Mouse (Mus musculus) limb, embryonic 14.5 days (tissue): ENCODE measurements around the gene Siglecg. TPM values are rescaled to one million over a fixed set of nuclear protein-coding genes. Genes with fewer than 3 reads are reported as not detected.

ENCODE experiments used
- ATAC-seq: fragments of 200-750 bp; cut with Nextera tagmentation; 2 replicates; pipeline ENCODE4 v1.8.0; 2017; ENCODE audit warnings: low read depth, moderate number of reproducible peaks, moderate TSS enrichment; ENCODE audit not compliant: low FRiP score
- DNase-seq: peaks from one replicate; pipeline ENCODE4 v3.0.0-alpha.2; 2015; ENCODE audit warnings: low spot score
- H3K27ac ChIP-seq: fragments of 300-500 bp; sonication (generic); replicated peaks from 2 replicates; pipeline ENCODE4 v1.5.1; 2014; ENCODE audit warnings: low read depth, mild to moderate bottlenecking, low read length, moderate library complexity, mixed read lengths
- H3K27me3 ChIP-seq: fragments of 300-500 bp; sonication (generic); 2 replicates; pipeline ENCODE4 v1.6.1; 2014; ENCODE audit warnings: low read length, mixed read lengths; ENCODE audit not compliant: control insufficient read depth, insufficient read depth
- H3K36me3 ChIP-seq: fragments of 300-500 bp; sonication (generic); 2 replicates; pipeline ENCODE4 v1.6.1; 2014; ENCODE audit warnings: mild to moderate bottlenecking, low read length, moderate library complexity, mixed read lengths; ENCODE audit not compliant: control insufficient read depth, insufficient read depth
- H3K4me1 ChIP-seq: fragments of 300-500 bp; sonication (generic); 2 replicates; pipeline ENCODE4 v1.6.1; 2014; ENCODE audit warnings: antibody characterized with exemption, low read length, mixed read lengths; ENCODE audit not compliant: control insufficient read depth, insufficient read depth
- H3K4me2 ChIP-seq: fragments of 300-500 bp; sonication (generic); replicated peaks from 2 replicates; pipeline ENCODE4 v1.6.1; 2014; ENCODE audit warnings: low read depth, mild to moderate bottlenecking, low read length, moderate library complexity; ENCODE audit not compliant: severe bottlenecking
- H3K4me3 ChIP-seq: fragments of 300-500 bp; sonication (generic); replicated peaks from 2 replicates; pipeline ENCODE4 v1.5.1; 2014; ENCODE audit warnings: low read length
- H3K9ac ChIP-seq: fragments of 300-500 bp; sonication (generic); 2 replicates; pipeline ENCODE4 v1.6.1; 2014; ENCODE audit warnings: mild to moderate bottlenecking, low read depth, low read length, moderate library complexity; ENCODE audit not compliant: severe bottlenecking
- H3K9me3 ChIP-seq: fragments of 300-500 bp; sonication (generic); 2 replicates; pipeline ENCODE4 v1.6.1; 2016; ENCODE audit warnings: low read length; ENCODE audit not compliant: control insufficient read depth
- POLR2A ChIP-seq: fragments of 200-500 bp; IDR thresholded peaks from 2 replicates; pipeline ENCODE4 v1.8.0; 2012; ENCODE audit warnings: inconsistent platforms, mild to moderate bottlenecking, moderate library complexity, borderline replicate concordance; ENCODE audit not compliant: insufficient read depth, insufficient read length; ENCODE audit errors: extremely low read depth
- WGBS: fragments of 180-500 bp; shearing (Covaris S2); extraction: QIAGEN DNeasy Blood & Tissue Kit; methylation state at CpG from one replicate; pipeline ENCODE4 v1.1.7; 2014; 5-methylcytosine and 5-hydroxymethylcytosine counted together
- microRNA-seq: library from miRNA; unstranded; fragments of <30 nt; microRNA quantifications from one replicate; pipeline ENCODE4, GENCODE M21; 2016
- polyA plus RNA-seq, 2 experiments: library from polyadenylated mRNA; depleted of rRNA in 1 of 2; stranded (reverse) in 1 of 2; unstranded in 1 of 2; fragments of >200 nt; fragmentation: Nextera tagmentation in 1 of 2; extraction: Ambion mirVana in 1 of 2; gene quantifications; 2 replicates each; pipeline versions ENCODE4 v1.2.1 to v1.2.3; 2012 to 2014

Siglecg gene
- polyA plus RNA-seq, 2 experiments: 0.29 to 0.33 TPM

GRCm38 (mm10) chr7:43462851-43463250 is 54.8 kb downstream of the Siglecg start, which contains the start of gene Vsig10l:
Vsig10l (plus strand) TSS chr7:43463151.
- DNase-seq: no peak
- Histone ChIP-seq H3K27ac (no peak within 1 kb of the TSS), H3K9ac (no peak within 1 kb of the TSS), H3K4me2 (no peak within 1 kb of the TSS), H3K4me3 (no peak within 1 kb of the TSS), H3K27me3 (peaks cover 12% of the 10 kb centered on the region), H3K4me1 (0 out of 2 replicates have a peak, but pooled peaks cover 2% of the 10 kb centered on the region), H3K9me3 (no peaks in the 10 kb centered on the region), H3K36me3 (0 out of 2 replicates have a peak, but pooled peaks cover 2% of the 10 kb centered on the region)
- 60% methylated on average over 4 of the region's 4 CpGs for whole genome bisulfite sequencing
- no peak for ATAC-seq
- no peak for TF ChIP-seq POLR2A

- no peak for ATAC-seq
- WGBS: 81% methylated on average over 7 of the region's 7 CpGs
- no peak overlapping the region for H3K9ac ChIP-seq
Observed at GRCm38 (mm10) chr7:43463976-43464375, 56.0 kb downstream of the Siglecg start.

GRCm38 (mm10) chr7:43464864-43465343 is 56.9 kb downstream of the Siglecg start:
- H3K36me3 ChIP-seq: no peaks in the 10 kb centered on the region
- 0 out of 2 replicates have a peak, but pooled peaks cover 2% of the 10 kb centered on the region for H3K4me1 ChIP-seq
- no peak for ATAC-seq
- no peaks in the 10 kb centered on the region for H3K9me3 ChIP-seq
- TF ChIP-seq POLR2A: no peak
- 7% methylated on average over 33 of the region's 35 CpGs for WGBS
- H3K9ac ChIP-seq: 0 out of 2 replicates have a peak overlapping the region, but pooled peaks have one; percentile 34
- peaks cover 12% of the 10 kb centered on the region for H3K27me3 ChIP-seq
- H3K4me3 ChIP-seq: peak overlapping the region; percentile 43
- peak overlapping the region; percentile 81 for H3K4me2 ChIP-seq
- no peak for DNase-seq
- H3K27ac ChIP-seq: no peak overlapping the region

More at GRCm38 (mm10) chr7:43463976-43464375, 56.0 kb downstream of the Siglecg start:
- Histone ChIP-seq H3K27me3 (peaks cover 12% of the 10 kb centered on the region), H3K4me1 (0 out of 2 replicates have a peak, but pooled peaks cover 2% of the 10 kb centered on the region), H3K27ac (no peak overlapping the region), H3K4me3 (no peak overlapping the region), H3K4me2 (no peak overlapping the region), H3K9me3 (no peaks in the 10 kb centered on the region), H3K36me3 (no peaks in the 10 kb centered on the region)
- no peak for DNase-seq
- TF ChIP-seq POLR2A: no peak

GRCm38 (mm10) chr7:43465344-43466098 is 57.5 kb downstream of the Siglecg start:
- ATAC-seq: peak; percentile 87
- Histone ChIP-seq H3K27me3 (peaks cover 12% of the 10 kb centered on the region), H3K27ac (no peak overlapping the region), H3K4me2 (peak overlapping the region; percentile 81), H3K4me3 (peak overlapping the region; percentile 43), H3K4me1 (0 out of 2 replicates have a peak, but pooled peaks cover 2% of the 10 kb centered on the region), H3K9me3 (no peaks in the 10 kb centered on the region), H3K36me3 (no peaks in the 10 kb centered on the region), H3K9ac (peak overlapping the region; percentile 43)
- under 1% methylated on average over 32 of the region's 33 CpGs for WGBS
- DNase-seq: peak; percentile 85
- no peak for TF ChIP-seq POLR2A

GRCm38 (mm10) chr7:43466099-43466694 is 58.2 kb downstream of the Siglecg start:
- Histone ChIP-seq H3K9ac (peak overlapping the region; percentile 43), H3K27ac (no peak overlapping the region), H3K4me2 (peak overlapping the region; percentile 81), H3K4me3 (peak overlapping the region; percentile 43), H3K9me3 (no peaks in the 10 kb centered on the region), H3K4me1 (0 out of 2 replicates have a peak, but pooled peaks cover 2% of the 10 kb centered on the region), H3K36me3 (no peaks in the 10 kb centered on the region), H3K27me3 (peaks cover 12% of the 10 kb centered on the region)
- ATAC-seq (peak; percentile 68), DNase-seq (peak; percentile 56)
- TF ChIP-seq POLR2A: no peak
- WGBS: 1% methylated on average over 29 of the region's 33 CpGs

Small RNA genes lying within 50 kb of the gene (microRNA-seq; reads per million reads assigned to microRNA genes)
- not detected for gene Mir7051

Other genes with a start within 250 kb of the Siglecg start
- gene Zfp715, start 94.9 kb upstream of the Siglecg start, polyA plus RNA-seq (2012; rRNA removed): 10.7 and 14.1 TPM in 2 replicates
- gene Zfp715, start 94.9 kb upstream of the Siglecg start, polyA plus RNA-seq (2014; fragmentation: Nextera tagmentation; extraction: Ambion mirVana): 16.2 and 17.9 TPM in 2 replicates
- 0.19 and 0.28 TPM in 2 replicates for gene Siglecf, start 56.9 kb upstream of the Siglecg start, polyA plus RNA-seq (2012; rRNA removed)
- gene Siglecf, start 56.9 kb upstream of the Siglecg start, polyA plus RNA-seq (2014; fragmentation: Nextera tagmentation; extraction: Ambion mirVana): 0.18 and 0.28 TPM in 2 replicates
- not detected in 2 replicates for gene Lim2, start 19.5 kb downstream of the Siglecg start, polyA plus RNA-seq (2012; rRNA removed)
- not detected in 2 replicates for gene Lim2, start 19.5 kb downstream of the Siglecg start, polyA plus RNA-seq (2014; fragmentation: Nextera tagmentation; extraction: Ambion mirVana)
- gene Nkg7, start 28.9 kb downstream of the Siglecg start, polyA plus RNA-seq (2012; rRNA removed): 0.68 and 0.88 TPM in 2 replicates
- gene Nkg7, start 28.9 kb downstream of the Siglecg start, polyA plus RNA-seq (2014; fragmentation: Nextera tagmentation; extraction: Ambion mirVana): 1.7 and 2.3 TPM in 2 replicates
- not detected in 2 replicates for gene Cldnd2, start 32.6 kb downstream of the Siglecg start, polyA plus RNA-seq (2012; rRNA removed)
- not detected in 2 replicates for gene Cldnd2, start 32.6 kb downstream of the Siglecg start, polyA plus RNA-seq (2014; fragmentation: Nextera tagmentation; extraction: Ambion mirVana)
- gene Etfb, start 35.9 kb downstream of the Siglecg start, polyA plus RNA-seq (2012; rRNA removed): 93.3 and 153 TPM in 2 replicates
- gene Etfb, start 35.9 kb downstream of the Siglecg start, polyA plus RNA-seq (2014; fragmentation: Nextera tagmentation; extraction: Ambion mirVana): 280 and 301 TPM in 2 replicates
- 1.0 and 3.2 TPM in 2 replicates for gene Gm45233, start 35.9 kb downstream of the Siglecg start, polyA plus RNA-seq (2012; rRNA removed)
- 0.26 and 0.63 TPM in 2 replicates for gene Gm45233, start 35.9 kb downstream of the Siglecg start, polyA plus RNA-seq (2014; fragmentation: Nextera tagmentation; extraction: Ambion mirVana)
- 6.6 and 8.4 TPM in 2 replicates for gene Vsig10l, start 54.9 kb downstream of the Siglecg start, polyA plus RNA-seq (2012; rRNA removed)
- 4.0 and 5.0 TPM in 2 replicates for gene Vsig10l, start 54.9 kb downstream of the Siglecg start, polyA plus RNA-seq (2014; fragmentation: Nextera tagmentation; extraction: Ambion mirVana)
- gene Iglon5, start 81.9 kb downstream of the Siglecg start, polyA plus RNA-seq (2012; rRNA removed): 25.1 and 34.7 TPM in 2 replicates
- 1.1 and 1.2 TPM in 2 replicates for gene Iglon5, start 81.9 kb downstream of the Siglecg start, polyA plus RNA-seq (2014; fragmentation: Nextera tagmentation; extraction: Ambion mirVana)
- not detected in 2 replicates for gene 4931406B18Rik, start 97.7 kb downstream of the Siglecg start, polyA plus RNA-seq (2012; rRNA removed)
- not detected in 2 replicates for gene 4931406B18Rik, start 97.7 kb downstream of the Siglecg start, polyA plus RNA-seq (2014; fragmentation: Nextera tagmentation; extraction: Ambion mirVana)
- 2.4 and 3.0 TPM in 2 replicates for gene Cd33, start 136.2 kb downstream of the Siglecg start, polyA plus RNA-seq (2012; rRNA removed)
- gene Cd33, start 136.2 kb downstream of the Siglecg start, polyA plus RNA-seq (2014; fragmentation: Nextera tagmentation; extraction: Ambion mirVana): 2.9 and 3.1 TPM in 2 replicates
- gene Zfp658, start 154.1 kb downstream of the Siglecg start, polyA plus RNA-seq (2012; rRNA removed): 4.9 and 5.7 TPM in 2 replicates
- gene Zfp658, start 154.1 kb downstream of the Siglecg start, polyA plus RNA-seq (2014; fragmentation: Nextera tagmentation; extraction: Ambion mirVana): 3.6 and 3.8 TPM in 2 replicates
- gene Zfp719, start 171.4 kb downstream of the Siglecg start, polyA plus RNA-seq (2012; rRNA removed): 5.8 and 6.7 TPM in 2 replicates
- gene Zfp719, start 171.4 kb downstream of the Siglecg start, polyA plus RNA-seq (2014; fragmentation: Nextera tagmentation; extraction: Ambion mirVana): 13.1 and 16.0 TPM in 2 replicates
- 0.04 and 0.11 TPM in 2 replicates for gene Zfp819, start 199.0 kb downstream of the Siglecg start, polyA plus RNA-seq (2012; rRNA removed)
- 0.19 TPM in 1 of 2 replicates, not detected in the other for gene Zfp819, start 199.0 kb downstream of the Siglecg start, polyA plus RNA-seq (2014; fragmentation: Nextera tagmentation; extraction: Ambion mirVana)
- not detected in 2 replicates for gene Ceacam18, start 226.5 kb downstream of the Siglecg start, polyA plus RNA-seq (2012; rRNA removed)
- not detected in 2 replicates for gene Ceacam18, start 226.5 kb downstream of the Siglecg start, polyA plus RNA-seq (2014; fragmentation: Nextera tagmentation; extraction: Ambion mirVana)